Mouse (Mus musculus) inflammation-experienced regulatory T-cells, adult 16 weeks (primary cell): Measurements from ENCODE around the gene Qpct. TPM values are rescaled to one million over a fixed set of nuclear protein-coding genes. Genes with fewer than 3 reads are reported as not detected.

Experiments used
- polyA plus RNA-seq: library from polyadenylated mRNA; unstranded; fragments of 100-300 nt; shearing (Covaris generic); gene quantifications from one replicate; pipeline ENCODE4 v1.2.1, GENCODE M21; 2017

The Qpct gene
- polyA plus RNA-seq, result 1.3 TPM

DNA sequence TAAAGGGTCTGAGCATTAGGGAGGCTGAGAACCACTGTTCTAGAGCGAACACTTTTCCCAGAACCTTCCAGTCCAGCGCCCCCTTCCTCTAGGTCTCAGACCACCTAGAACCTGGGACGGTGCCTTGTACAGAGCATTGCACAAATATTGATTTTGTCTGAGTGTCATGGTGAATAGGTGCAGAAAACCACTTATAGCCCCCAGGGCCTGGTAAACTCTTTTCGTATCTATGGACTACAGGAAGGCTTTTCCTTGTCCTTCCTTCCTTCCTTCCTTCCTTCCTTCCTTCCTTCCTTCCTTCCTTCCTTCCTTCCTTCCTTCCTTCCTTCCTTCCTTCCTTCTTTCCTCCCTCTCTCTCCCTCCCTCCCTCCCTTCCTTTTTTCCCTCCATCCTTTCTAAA, at the start of gene Qpct:
Gene Qpct, plus strand, starts transcription at position 301 of the 400 bp plus-strand sequence.

DNA sequence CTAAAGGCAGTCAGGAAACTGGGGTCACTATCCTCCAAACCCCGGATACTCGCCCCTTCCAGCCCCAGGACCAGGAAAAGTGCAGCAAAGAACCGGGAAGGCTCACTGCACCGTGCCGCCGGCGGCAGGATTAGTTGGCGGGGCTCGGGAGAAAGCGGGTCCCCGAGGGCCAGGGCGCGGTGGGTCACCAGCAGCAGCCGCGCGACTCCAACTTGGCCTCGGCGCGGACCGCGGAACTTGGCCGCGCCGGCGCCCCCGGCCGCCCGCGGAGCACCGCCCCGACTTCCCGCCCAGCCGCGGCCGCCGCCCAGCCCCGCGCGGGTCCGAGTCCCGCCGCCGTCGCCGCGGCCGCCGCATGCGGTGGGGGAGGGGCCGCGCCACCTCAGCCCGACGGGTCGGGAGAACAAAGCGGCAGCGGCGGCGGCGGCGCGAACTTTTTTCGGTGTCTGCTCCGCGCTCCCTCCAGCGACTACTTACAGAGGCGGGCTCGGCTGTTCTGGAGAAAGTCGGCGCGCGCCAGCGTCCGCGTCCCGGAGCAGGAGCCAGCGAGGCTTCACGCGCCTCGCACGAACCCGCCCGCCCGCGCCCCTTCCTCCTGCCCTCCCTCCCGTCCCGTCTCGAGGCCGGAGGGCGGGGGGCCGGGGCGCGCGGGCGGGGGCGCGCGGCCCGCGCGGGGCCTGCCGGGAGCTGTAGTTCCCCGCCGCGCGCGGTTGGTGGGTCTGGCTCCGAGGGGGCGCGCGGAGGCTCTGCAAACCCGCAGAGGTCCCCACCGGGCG, 31.3 kb upstream of the Qpct start, which contains the start of gene Prkd3:
Gene Prkd3, minus strand, starts transcription at position 609 of the 776 bp plus-strand sequence.

Other genes starting within 250 kb of the Qpct start
- gene Heatr5b, start 216.5 kb upstream of the Qpct start, polyA plus RNA-seq, result 32.6 TPM
- 99.6 TPM for gene Gpatch11, start 216.3 kb upstream of the Qpct start, polyA plus RNA-seq
- gene Eif2ak2, start 169.3 kb upstream of the Qpct start, polyA plus RNA-seq, result 27.8 TPM
- gene Sult6b1, start 144.9 kb upstream of the Qpct start, polyA plus RNA-seq, result 0.48 TPM
- gene Cebpzos, start 135.4 kb upstream of the Qpct start, polyA plus RNA-seq, result 74.0 TPM
- 97.2 TPM for gene Cebpz, start 114.8 kb upstream of the Qpct start, polyA plus RNA-seq
- gene Ndufaf7, start 114.8 kb upstream of the Qpct start, polyA plus RNA-seq, result 53.7 TPM
- gene Prkd3, start 31.1 kb upstream of the Qpct start, polyA plus RNA-seq, result 15.0 TPM